Mouse (Mus musculus): ENCODE results near the gene Mob3c.

- TF ChIP-seq POLR2A (IDR thresholded peaks at IDR 0.05; ENCODE audit: low read depth, low read length) (no peak), CTCF (IDR thresholded peaks at IDR 0.05; ENCODE audit: extremely low read depth, insufficient read depth, insufficient read length, insufficient replicate concordance) (no peak)
Observed at GRCm38 (mm10) chr4:115848990-115849677, 21.2 kb downstream of the Mob3c start.

All from spleen, adult 2 months (tissue).